Mouse (Mus musculus) layer of hippocampus, adult 8-10 months (tissue): ENCODE measurements at regions not wholly inside any gene's neighbourhood (a gene's known extent, or its start where the extent isn't known, plus 50 kb on each side); places are given as distances from the start of the nearest gene placed in this dataset.

ENCODE experiments used
- DNase-seq, 2 experiments: peaks; one replicate each; pipeline ENCODE4 v3.0.0; 2022; ENCODE audit warnings: low spot score in 2 of 2

DNA sequence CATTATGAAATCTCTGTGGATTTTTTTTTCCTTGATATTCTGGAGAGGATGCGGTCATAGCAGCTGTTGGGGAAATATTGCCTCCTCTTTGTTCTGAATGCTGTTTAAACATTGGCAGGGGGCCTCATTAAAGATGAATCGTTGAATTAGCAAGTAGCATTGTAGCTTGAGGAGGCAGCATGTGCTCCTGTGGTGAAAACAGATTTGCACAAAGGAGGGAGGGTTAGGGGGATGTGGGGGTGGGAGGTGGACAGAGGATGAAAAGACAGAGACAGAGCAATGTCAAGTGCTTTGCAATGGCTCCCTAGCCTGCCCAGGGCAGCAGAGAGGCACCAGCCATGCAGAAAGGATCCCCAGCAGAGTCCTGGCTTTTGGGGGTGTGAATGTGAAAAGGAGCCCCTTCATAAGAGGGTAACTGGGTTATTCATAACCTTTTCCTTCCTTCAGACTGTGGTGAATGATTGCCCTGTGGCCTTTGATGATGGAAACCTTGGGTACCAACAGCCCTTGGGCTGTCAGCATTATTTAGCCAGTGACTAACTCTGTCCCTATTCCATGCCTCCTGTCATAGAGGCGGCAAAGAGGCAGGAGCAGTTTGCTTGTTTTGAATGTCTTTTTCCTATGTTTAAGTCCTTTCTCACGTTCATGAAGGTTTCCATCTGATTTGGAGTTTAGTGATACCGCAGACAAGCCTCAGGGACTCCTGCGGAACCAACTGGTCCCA lies 1541.6 kb upstream of the Gulo start:
- DNase-seq, result no peak

DNA sequence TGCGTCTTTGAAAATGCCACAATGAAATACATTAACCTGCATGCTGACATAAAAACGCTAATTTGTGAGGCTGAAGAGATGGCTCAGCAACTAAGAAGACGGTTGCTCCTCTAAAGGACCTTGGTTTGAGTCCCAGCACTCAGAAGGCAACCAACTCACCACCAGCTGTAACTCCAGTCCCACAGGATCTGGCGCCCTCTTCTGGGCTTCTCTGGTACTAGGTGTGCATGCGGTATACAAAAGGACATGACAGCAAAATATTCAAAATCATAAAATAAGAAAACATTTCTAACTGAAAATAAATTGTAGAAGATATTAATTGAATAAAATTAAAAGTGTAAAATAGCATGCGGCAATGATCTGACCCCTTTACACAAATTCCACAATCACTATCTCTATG lies 1539.7 kb upstream of the Gulo start:
- no peak for DNase-seq

DNA sequence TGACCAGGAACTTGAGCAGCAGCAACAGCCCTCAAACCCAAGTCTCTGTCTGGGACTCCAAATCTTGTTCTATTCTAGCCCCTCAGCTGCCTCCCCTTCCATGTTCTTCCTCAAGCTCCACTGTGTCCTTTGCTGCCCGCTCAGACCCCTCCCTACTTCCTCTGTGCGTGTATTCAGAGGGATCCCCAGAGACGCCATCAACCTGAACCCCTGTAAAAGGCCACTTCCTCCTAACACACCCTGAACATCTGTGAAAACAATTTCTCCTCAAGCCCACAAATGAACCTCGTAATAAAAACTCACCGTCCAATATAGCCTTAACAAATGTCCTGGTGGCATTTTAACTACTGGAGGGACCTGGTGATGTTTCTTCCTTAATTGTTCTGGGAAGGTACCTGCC lies 1536.0 kb upstream of the Gulo start:
- DNase-seq, result no peak

DNA sequence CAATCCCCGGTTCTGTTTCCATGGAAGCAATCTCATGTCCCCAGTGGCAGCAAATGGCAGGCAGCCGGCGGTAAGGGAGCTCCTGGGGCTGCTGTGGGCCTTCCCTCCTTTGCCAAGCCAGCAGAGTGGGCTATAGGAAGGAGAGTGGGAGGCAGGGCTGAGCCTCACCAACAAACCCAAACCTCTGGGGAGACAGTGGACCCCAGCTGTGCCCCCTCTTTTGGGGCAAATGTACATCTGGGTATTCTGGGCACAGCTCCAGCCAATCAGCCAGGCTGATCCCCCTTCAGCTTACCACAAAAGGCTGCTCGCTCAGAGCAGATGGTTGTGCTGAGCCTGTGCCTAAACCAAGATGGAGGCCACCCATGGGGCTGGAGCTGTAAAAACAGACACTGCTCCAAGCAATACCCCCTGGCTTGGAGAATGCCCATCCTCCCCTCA lies 1532.3 kb upstream of the Gulo start:
- DNase-seq, result peak; percentile 24 to 32

DNA sequence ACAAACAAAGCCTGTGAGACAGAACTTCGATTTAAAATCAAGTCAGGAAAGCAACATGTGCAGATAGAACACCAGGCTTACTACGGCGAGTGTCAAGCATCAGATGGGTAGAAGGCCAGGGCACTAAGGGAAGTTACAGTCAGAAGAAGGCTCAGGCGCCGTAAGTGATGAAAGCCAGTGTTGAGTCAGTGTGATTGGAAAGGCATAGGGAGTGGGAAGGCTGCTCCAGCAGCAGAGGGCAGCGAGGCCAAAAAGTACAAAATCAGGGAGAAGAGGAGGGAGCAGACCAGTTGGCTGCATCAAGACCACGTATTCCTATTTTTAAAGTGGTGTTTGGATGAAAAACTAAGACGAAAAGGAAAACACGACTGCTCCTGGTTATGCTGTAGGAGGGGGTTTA lies 1529.7 kb upstream of the Gulo start:
- no peak for DNase-seq

DNA sequence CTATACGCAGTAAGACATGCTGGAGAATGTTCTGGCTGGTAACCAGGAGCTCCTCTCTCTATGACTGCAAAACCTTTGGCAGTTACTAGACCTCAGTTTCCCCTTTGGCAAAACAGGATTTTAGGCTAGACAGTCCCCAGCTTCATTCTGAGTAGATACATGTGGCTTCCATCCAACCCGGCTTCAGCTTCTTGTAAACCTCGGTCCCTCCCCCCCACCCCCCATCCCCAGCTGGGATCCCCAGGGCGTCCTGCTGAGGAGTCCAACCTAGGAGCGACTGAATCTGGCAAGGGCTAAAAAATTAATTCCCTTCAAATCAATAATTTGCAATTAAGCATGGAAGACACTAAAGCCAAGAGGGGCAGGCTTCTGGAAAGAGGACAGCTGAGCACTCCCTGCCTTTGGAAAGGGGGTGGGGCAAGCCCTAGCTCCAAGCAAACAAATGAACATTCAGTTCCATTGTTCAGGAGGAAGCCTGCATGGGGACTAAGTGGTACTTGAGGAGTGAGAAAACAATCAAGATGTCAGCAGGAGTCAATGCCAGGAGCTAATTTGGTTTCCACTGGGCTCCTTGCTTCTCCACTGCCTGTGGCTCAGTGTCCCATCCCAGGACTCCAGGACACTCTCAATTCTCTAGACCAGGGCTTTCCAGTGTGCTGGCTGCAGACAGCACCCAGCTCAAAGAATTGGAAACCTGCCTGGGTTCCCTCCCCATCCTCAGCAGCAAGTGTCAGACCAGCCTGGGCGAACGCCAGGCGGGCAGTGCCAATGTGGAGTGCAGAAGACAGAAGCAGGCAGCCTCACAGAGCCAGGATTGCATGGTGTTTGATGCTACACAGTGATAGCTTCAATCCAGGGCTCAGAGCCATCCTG lies 1528.0 kb upstream of the Gulo start:
- DNase-seq, result peak; percentile 32 to 42

DNA sequence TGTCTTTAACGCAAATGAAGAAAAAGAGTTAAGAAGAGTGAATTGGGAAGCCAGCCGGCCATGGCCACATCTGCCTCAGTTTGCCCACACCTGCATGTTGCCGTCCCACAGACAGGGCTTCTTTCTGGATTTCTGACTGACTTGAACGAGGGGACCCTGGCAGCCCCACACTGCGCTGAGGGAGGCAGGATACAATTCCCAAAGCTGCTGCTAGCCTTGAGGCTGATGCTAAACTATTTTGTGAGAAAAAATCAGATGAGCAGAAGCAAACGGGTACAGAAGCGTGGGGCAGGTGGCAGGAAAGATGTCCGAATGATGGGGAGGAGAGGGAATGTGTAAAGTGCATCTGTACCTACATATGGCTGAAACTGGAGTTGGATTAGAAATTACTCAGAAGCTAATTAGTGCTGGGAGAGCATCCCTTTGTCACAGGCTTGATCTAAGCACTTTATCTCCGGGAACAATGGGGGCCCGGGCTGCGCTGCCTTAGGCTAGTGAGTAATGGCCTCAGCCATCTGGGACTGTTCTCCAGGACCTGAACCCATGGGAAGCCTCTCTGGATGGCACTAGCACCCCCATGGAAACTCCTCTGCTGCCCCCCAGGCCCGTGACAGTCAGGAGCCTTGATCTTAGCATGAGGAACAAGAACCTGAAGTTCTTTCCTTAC lies 1497.9 kb upstream of the Gulo start:
- peak; percentile 5 to 6 for DNase-seq

DNA sequence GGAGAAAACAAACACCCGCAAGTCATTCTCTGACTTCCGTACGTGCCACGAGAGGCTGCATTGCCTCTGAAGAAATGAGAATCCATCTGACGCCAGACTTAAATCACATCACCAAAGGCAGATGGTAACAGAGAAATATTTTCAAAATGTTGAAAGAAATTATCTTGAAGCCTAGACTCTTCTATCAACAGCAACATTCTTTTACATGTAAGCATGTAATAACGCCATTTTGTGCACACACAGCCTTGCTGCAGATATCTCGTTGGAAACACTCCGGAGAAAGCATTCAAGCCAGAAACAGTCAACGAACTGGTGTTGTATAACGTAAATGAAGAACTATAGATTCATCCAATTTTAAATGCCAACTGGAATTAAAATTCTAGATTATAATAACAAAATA lies 1483.1 kb upstream of the Gulo start:
- no peak for DNase-seq

DNA sequence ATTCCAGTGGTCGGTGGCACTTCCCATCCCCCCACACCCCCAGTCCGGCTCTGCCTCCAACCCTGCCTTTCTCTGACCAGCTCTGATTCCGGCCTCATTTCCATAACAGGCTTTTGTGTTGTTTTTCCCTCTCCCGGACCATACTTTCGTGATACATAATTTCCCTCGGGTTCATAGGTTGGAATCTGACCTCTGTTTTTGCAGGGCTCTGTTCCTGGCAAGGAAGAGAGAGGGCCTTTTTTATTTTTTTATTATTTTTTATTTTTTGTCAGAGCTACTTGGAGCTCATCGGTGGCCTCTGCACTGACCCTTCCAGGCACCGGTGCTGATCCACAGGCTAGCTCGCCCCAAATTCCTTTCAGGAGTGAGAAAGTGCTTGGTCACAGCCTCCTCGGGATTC lies 1477.7 kb upstream of the Gulo start:
- no peak for DNase-seq

DNA sequence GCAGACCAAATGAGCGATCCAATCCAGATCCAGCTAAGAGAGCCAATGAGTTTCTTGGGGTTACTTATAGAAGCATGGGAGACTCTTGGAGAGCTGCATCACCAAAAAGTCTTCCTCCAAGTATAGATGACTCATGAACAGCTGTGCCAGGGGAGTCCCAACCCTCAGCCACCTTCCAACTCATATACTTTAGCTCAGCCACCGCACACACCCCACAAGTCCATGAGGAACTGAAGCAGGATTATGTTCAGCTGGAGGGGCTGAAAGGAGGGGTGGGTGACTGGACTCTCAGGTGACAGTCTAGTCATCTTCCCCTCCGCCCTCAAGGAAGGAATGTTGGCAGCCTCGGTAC lies 1476.4 kb upstream of the Gulo start:
- no peak for DNase-seq

DNA sequence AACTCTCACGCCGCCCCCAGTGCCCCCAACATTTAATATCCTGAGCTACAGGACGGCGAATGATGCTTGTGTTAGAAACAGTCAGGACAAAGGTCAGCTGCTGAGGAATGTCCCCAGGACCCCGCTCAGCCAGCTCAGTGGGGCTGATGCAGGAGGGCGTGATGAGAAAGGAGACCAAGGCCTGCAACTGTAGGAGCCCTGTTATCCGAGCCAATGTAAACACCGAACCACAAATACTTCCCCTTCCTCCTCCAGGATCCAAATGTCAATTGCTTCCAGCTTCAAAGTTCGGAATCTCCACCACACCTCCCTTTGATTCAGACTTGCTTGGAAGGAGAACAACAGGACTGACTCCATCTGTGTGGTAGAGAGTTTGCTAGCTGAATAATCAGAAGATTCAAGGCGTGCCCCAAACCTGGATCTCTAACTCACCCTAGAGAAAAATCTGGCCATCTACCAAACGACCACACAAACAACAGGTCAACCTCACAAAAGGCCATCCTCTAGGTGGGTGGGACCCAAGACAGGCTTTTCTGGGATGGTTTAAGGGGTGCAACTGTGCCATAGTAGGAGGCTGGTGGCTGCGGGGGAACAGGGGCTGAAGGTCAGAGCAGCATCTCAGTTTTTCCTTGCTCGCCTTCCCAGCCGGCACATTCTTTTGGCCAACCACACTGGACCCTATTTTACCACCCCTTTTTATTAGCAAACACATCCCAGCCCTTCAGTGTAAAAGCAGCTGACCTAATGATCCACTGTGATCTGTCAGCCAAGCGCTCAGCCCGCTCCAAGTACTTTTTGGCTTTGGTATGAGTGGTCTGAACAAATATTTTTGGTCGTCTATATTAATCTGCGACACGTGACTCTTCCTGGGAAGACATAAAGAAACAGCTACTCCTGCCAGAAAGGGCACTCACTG lies 1475.8 kb upstream of the Gulo start:
- DNase-seq, result no peak
